In the genomic region with DNA sequence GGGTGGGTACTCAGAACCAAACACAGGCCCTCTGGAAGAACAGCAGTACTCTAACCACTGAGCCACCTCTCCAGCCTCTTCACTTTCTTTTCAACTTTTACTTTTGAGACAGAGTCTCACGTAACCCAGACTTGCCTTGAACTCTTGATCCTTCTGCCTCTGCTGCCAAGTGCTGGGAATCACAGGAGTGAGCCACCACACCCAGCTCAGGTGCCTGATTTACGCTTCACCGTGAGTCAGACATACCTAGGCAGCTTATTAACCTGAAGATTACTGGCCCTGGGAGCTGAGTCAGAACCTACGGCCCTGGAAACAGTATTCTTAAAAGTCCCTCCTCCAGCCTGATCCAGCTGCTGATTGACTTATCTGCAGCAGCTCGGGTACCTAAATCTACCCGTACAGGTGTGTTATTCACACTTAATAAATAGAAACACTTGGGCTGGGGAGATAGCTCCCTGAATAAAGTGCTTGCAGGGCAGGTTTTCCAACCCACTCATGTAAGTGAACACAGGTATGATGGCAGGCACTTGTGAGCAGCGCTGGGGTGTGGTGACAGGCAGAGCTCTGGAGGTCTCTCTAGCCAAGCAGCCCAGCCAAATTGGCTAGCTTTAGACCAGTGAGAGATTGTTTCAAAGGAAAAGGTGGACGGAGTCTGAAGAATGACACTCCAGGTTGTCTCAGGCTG, we compare ENCODE assay signal across 20 mouse cellular contexts.
DNase-seq lines count a peak whose midpoint lies in the region; ATAC-seq and TF ChIP-seq lines count a peak whose summit lies in the region.
"Had no signal": no experiment of that assay in that cellular context is flagged by ENCODE, and none has a peak within 500 bp of the region (broad histone marks: within the 10 kb centered on the region; RNA-seq: fewer than 3 reads in every experiment).

No protein-coding gene starts in this region.

- H3K4me3 ChIP-seq in liver, postnatal 0 days (ENCODE audit: low read depth, low read length) = no peak overlapping the region
- H3K4me3 ChIP-seq in stomach, embryonic 16.5 days (replicated peaks; ENCODE audit: low read length) = no peak overlapping the region
- H3K4me3 ChIP-seq in forebrain, embryonic 13.5 days = no peak overlapping the region
- H3K4me3 ChIP-seq: erythroblast, embryonic 14.5 days; limb, embryonic 13.5 days; megakaryocyte, embryonic 14.5 days had no signal

- TF ChIP-seq CTCF in liver, postnatal 0 days (IDR thresholded peaks at IDR 0.05; ENCODE audit: low read depth) = no peak

- WGBS in liver, postnatal 0 days (ENCODE audit: insufficient replicate concordance) = 75% methylated on average over 8 of the region's 8 CpGs
- WGBS in stomach, embryonic 16.5 days = 59% methylated on average over 8 of the region's 8 CpGs
- 95% methylated on average over 8 of the region's 8 CpGs for WGBS in forebrain, embryonic 13.5 days

- DNase-seq in kidney, adult 11 months = peak; percentile 50
- DNase-seq in kidney, postnatal 14 days = no peak
- DNase-seq in liver, postnatal 0 days = no peak
- no peak for DNase-seq in liver
- DNase-seq in kidney, postnatal 25 days = peak; percentile 35 to 73
- no peak for DNase-seq in left cerebral cortex, postnatal 10 days (ENCODE audit: extremely low spot score in 1 of 2, low spot score in 2 of 2)
- DNase-seq: cerebellum, adult 11 months; forebrain, postnatal 0 days; gastrocnemius, postnatal 25 days; heart, postnatal 36 days; layer of hippocampus, postnatal 36 days; right cerebral cortex, adult 18-20 months; thymus, adult 2 months had no signal

- intact Hi-C loops in left cerebral cortex, postnatal 10 days (cut with DNase I) = no loop called here

- no peak overlapping the region for H3K9ac ChIP-seq in liver, postnatal 0 days (replicated peaks)
- no peak overlapping the region for H3K9ac ChIP-seq in stomach, embryonic 16.5 days (ENCODE audit: low read length)
- H3K9ac ChIP-seq in forebrain, embryonic 13.5 days = no peak overlapping the region
- H3K9ac ChIP-seq: forebrain, postnatal 0 days; limb, embryonic 13.5 days had no signal

- H3K4me1 ChIP-seq in liver, postnatal 0 days (ENCODE audit: insufficient read depth) = peaks cover 48% of the 10 kb centered on the region
- H3K4me1 ChIP-seq in stomach, embryonic 16.5 days (ENCODE audit: control insufficient read depth, insufficient read depth, low read length) = peaks cover 5% of the 10 kb centered on the region; the same call in 1 of the 2 replicates
- H3K4me1 ChIP-seq in forebrain, embryonic 13.5 days = peaks cover 17% of the 10 kb centered on the region

- H3K4me2 ChIP-seq in liver, postnatal 0 days (ENCODE audit: low read depth, low read length) = no peak overlapping the region
- no peak overlapping the region for H3K4me2 ChIP-seq in stomach, embryonic 16.5 days (ENCODE audit: low read depth, low read length)
- H3K4me2 ChIP-seq in forebrain, embryonic 13.5 days = no peak overlapping the region
- H3K4me2 ChIP-seq: heart, embryonic 11.5 days; limb, embryonic 13.5 days had no signal

- H3K9me3 ChIP-seq in liver, postnatal 0 days (ENCODE audit: low read length) = no peaks in the 10 kb centered on the region
- 0 out of 2 replicates have a peak, but pooled peaks cover 3% of the 10 kb centered on the region for H3K9me3 ChIP-seq in stomach, embryonic 16.5 days (replicated peaks; ENCODE audit: control insufficient read depth, low read length)
- no peaks in the 10 kb centered on the region for H3K9me3 ChIP-seq in forebrain, embryonic 13.5 days (replicated peaks)
- H3K9me3 ChIP-seq: limb, embryonic 13.5 days; megakaryocyte, embryonic 14.5 days had no signal

- no peak for TF ChIP-seq EP300 in liver, postnatal 0 days (IDR thresholded peaks at IDR 0.05; ENCODE audit: low read depth)

- no peaks in the 10 kb centered on the region for H3K27me3 ChIP-seq in liver, postnatal 0 days (ENCODE audit: insufficient read depth, low read length)
- H3K27me3 ChIP-seq in stomach, embryonic 16.5 days (ENCODE audit: control insufficient read depth, insufficient read depth, low read length) = no peaks in the 10 kb centered on the region
- no peaks in the 10 kb centered on the region for H3K27me3 ChIP-seq in forebrain, embryonic 13.5 days
- H3K27me3 ChIP-seq: limb, embryonic 13.5 days; megakaryocyte, embryonic 14.5 days; Patski had no signal

- H3K27ac ChIP-seq in liver, postnatal 0 days (ENCODE audit: low read depth) = 0 out of 2 replicates have a peak overlapping the region, but pooled peaks have one; percentile 29
- peak overlapping the region; percentile 2; the same call in 1 of the 2 replicates for H3K27ac ChIP-seq in stomach, embryonic 16.5 days (ENCODE audit: low read length)
- H3K27ac ChIP-seq in forebrain, embryonic 13.5 days = no peak overlapping the region
- H3K27ac ChIP-seq: limb, embryonic 13.5 days had no signal

- no peaks in the 10 kb centered on the region for H3K36me3 ChIP-seq in liver, postnatal 0 days (replicated peaks; ENCODE audit: insufficient read depth, low read length)
- no peaks in the 10 kb centered on the region for H3K36me3 ChIP-seq in stomach, embryonic 16.5 days (ENCODE audit: control insufficient read depth, insufficient read depth, low read length)
- H3K36me3 ChIP-seq in forebrain, embryonic 13.5 days (ENCODE audit: poor library complexity, severe bottlenecking) = peaks cover 4% of the 10 kb centered on the region
- H3K36me3 ChIP-seq: limb, embryonic 13.5 days had no signal

- ATAC-seq in liver, postnatal 0 days = no peak
- peak; percentile 79; the same call in 1 of the 2 replicates for ATAC-seq in stomach, embryonic 16.5 days (ENCODE audit: insufficient read depth, low FRiP score)
- ATAC-seq in forebrain, embryonic 13.5 days = no peak
- ATAC-seq: forebrain, postnatal 0 days; Patski had no signal

Comparison
In these comparisons a context has a peak if more than half of its experiments do, and no peak if none do; other contexts are left out.
1. DNase-seq: peak in kidney, adult 11 months (single experiment) and kidney, postnatal 25 days (2 of 2); none in kidney, postnatal 14 days (single experiment), liver, postnatal 0 days (single experiment), liver (single experiment) and left cerebral cortex, postnatal 10 days (0 of 2).